Mouse (Mus musculus) limb, embryonic 10.5 days (tissue): ENCODE measurements at regions not wholly inside any gene's neighbourhood (a gene's known extent, or its start where the extent isn't known, plus 50 kb on each side); places are given as distances from the start of the nearest gene placed in this dataset.
"Not testable (repeated sequence)": the region's sequence is repeated elsewhere in the genome, so short reads cannot be mapped to it uniquely, and the experiment has no call there.

Experiments
- DNase-seq: peaks from one replicate; pipeline ENCODE4 v3.0.0-alpha.2; 2017; ENCODE audit warnings: low spot score
- H3K27ac ChIP-seq: fragments of 300-500 bp; sonication (generic); 2 replicates; pipeline ENCODE4 v1.5.1; 2016; ENCODE audit warnings: mild to moderate bottlenecking
- H3K27me3 ChIP-seq: fragments of 300-500 bp; sonication (generic); 2 replicates; pipeline ENCODE4 v1.6.1; 2016; ENCODE audit warnings: low read depth, mild to moderate bottlenecking; ENCODE audit not compliant: poor library complexity, severe bottlenecking
- H3K36me3 ChIP-seq: fragments of 300-500 bp; sonication (generic); 2 replicates; pipeline ENCODE4 v1.6.1; 2016; ENCODE audit warnings: mild to moderate bottlenecking, moderate library complexity
- H3K4me1 ChIP-seq: fragments of 300-500 bp; sonication (generic); 2 replicates; pipeline ENCODE4 v1.6.1; 2016
- H3K4me3 ChIP-seq: fragments of 300-500 bp; sonication (generic); 2 replicates; pipeline ENCODE4 v1.5.1; 2016; ENCODE audit warnings: mild to moderate bottlenecking, moderate library complexity
- H3K9me3 ChIP-seq: fragments of 300-500 bp; sonication (generic); replicated peaks from 2 replicates; pipeline ENCODE4 v1.6.1; 2016; ENCODE audit warnings: mild to moderate bottlenecking
- WGBS: fragments of 180-500 bp; shearing (Covaris S2); methylation state at CpG from one replicate; pipeline ENCODE4 v1.1.7; 2016; 5-methylcytosine and 5-hydroxymethylcytosine counted together

DNA sequence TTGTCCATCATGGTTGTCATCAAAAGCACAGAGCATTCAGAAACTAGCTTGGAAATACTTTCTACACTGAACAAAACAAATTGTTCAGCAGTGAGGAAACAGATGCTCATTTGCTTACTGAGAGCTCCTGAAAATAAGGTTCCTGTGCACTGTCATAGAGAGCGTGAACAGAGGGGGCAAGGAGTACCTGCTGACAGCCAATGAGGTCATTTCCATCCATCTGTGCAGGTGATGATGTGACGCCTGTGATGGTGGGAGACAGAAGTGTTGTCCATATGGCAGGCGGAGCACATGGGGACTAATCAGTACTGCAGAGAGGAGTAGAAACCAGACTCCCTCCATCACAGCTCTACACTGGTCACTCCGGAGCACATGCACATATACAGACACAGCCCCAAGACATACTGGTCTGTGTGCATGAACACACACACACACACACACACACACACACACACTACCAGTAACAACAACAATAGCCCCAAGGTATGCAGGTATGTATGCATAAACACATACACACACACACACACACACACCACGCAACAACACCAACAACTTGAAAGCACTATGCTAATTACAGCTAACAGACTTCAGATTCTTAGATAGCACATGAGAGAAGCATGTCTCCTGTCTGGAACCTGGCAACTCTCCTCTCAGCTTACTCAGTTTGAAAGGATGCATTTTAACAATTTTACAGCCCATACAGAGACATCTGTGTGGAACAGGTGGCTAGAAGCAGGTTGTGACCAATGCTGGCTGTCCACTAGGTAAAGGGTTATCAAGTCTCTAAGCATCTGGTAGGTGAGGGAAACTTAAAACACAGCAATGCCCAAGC, 1056.2 kb downstream of the Poteg start:
- DNase-seq, result no peak
- Histone ChIP-seq H3K4me3 (no peak overlapping the region), H3K4me1 (no peaks in the 10 kb centered on the region), H3K9me3 (no peaks in the 10 kb centered on the region), H3K27me3 (no peaks in the 10 kb centered on the region), H3K36me3 (no peaks in the 10 kb centered on the region), H3K27ac (no peak overlapping the region)
- WGBS, result 83% methylated on average over 5 of the region's 5 CpGs

- not testable (repeated sequence) for H3K9me3 ChIP-seq, H3K27ac ChIP-seq, H3K27me3 ChIP-seq, H3K4me3 ChIP-seq, DNase-seq, H3K4me1 ChIP-seq, H3K36me3 ChIP-seq
- WGBS, result 89% methylated on average over 1 of the region's 1 CpGs
These were observed 1076.0 kb downstream of the Poteg start for GRCm38 (mm10) chr8:28523506-28523905.

DNA sequence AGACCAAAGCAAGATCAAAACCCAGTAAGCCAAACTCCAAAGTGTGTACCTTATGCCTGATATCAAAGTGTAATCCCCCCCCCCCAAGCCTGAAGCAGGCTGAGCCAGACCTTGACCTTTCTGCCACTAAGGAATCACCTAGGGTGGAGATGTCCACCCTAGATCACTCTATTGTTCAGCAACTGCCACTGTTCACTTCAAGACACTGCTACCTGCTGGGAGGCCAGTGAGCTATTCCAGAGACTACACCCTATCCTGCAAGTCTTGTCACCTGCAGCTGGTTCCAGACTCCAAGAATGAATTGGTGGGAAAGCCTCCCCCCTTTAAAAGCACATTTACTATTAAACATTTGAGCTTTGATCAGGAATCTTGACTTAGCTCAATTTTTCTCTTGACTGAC, 1099.8 kb downstream of the Poteg start:
- no peak for DNase-seq
- H3K27ac ChIP-seq, result no peak overlapping the region
- H3K4me3 ChIP-seq, result no peak overlapping the region
- no peaks in the 10 kb centered on the region for H3K4me1 ChIP-seq
- 0 out of 2 replicates have a peak, but pooled peaks cover 3% of the 10 kb centered on the region for H3K9me3 ChIP-seq
- H3K36me3 ChIP-seq, result no peaks in the 10 kb centered on the region
- H3K27me3 ChIP-seq, result no peaks in the 10 kb centered on the region

GRCm38 (mm10) chr8:28559881-28560280, 1112.4 kb downstream of the Poteg start:
- H3K27me3 ChIP-seq, result no peaks in the 10 kb centered on the region
- H3K4me1 ChIP-seq, result peaks cover 7% of the 10 kb centered on the region
- H3K9me3 ChIP-seq, result no peaks in the 10 kb centered on the region
- H3K36me3 ChIP-seq, result no peaks in the 10 kb centered on the region
- H3K27ac ChIP-seq, result no peak overlapping the region
- peak; percentile 37 for DNase-seq
- WGBS, result 52% methylated on average over 9 of the region's 9 CpGs
- H3K4me3 ChIP-seq, result no peak overlapping the region

DNA sequence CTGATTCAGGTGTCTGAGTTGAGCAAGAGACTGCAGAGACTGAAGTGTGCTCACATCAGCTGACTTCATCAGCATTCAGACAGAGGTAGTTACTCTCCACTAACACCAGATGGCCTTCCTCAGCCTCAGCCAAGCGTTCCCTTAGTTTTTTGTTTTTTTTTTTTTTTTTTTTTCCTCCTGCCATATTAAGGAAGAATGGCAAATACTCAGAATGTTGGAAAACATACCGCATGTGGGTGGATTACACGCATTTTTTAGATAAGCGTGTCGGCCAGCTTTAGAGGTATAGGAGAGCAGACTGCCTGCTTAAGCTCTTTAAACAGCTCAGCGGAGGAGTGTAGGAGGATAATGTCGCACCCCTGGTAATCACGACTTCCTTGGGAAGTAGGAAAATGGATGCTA, 1131.8 kb downstream of the Poteg start:
- H3K9me3 ChIP-seq, result no peaks in the 10 kb centered on the region
- DNase-seq, result no peak
- H3K27me3 ChIP-seq, result no peaks in the 10 kb centered on the region
- H3K4me3 ChIP-seq, result no peak overlapping the region
- no peaks in the 10 kb centered on the region for H3K36me3 ChIP-seq
- no peak overlapping the region for H3K27ac ChIP-seq
- peaks cover 6% of the 10 kb centered on the region for H3K4me1 ChIP-seq
- 54% methylated on average over 8 of the region's 8 CpGs for WGBS

DNA sequence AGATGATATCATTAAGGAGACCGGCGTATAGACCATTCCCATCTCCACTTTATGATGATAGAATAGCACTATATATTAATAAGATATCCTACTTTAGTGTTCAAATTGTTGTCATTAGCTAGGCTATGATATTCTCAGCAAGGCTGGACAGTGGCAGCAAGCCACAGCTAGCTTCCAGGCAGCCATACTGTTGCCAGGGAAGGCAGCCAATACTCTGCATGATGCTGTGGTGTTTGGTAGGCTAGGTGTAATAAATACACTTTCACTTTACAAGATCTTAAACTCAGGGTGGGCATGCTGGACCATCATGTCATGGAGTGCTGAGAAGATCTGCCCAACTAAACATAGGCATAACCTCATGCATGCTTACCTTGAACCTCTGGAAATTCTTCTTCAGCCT, 1133.4 kb downstream of the Poteg start:
- DNase-seq, result no peak
- no peaks in the 10 kb centered on the region for H3K27me3 ChIP-seq
- WGBS, result 98% methylated on average over 2 of the region's 2 CpGs
- no peak overlapping the region for H3K27ac ChIP-seq
- H3K9me3 ChIP-seq, result no peaks in the 10 kb centered on the region
- H3K4me3 ChIP-seq, result no peak overlapping the region
- H3K36me3 ChIP-seq, result no peaks in the 10 kb centered on the region
- H3K4me1 ChIP-seq, result no peaks in the 10 kb centered on the region

DNA sequence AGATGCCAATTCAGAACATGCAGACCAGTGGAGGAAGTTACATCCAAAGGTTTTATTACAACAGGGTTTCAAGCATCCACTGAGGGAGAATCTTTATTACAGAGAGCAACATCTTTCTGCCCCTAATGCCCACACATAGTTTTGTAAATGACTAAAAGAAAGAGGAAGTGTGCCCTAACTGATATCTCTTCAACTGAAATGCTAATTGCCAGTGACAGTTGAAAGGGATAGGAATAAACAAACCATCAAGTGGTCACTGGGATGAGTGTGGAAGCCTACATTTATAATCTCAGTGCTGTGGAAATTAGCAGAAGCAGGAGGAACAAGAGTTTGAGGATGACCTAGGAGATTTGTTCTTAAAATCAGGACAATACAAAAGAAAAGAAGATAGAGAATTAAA, 1142.5 kb downstream of the Poteg start:
- no peak for DNase-seq
- no peak overlapping the region for H3K27ac ChIP-seq
- H3K4me3 ChIP-seq, result no peak overlapping the region
- H3K36me3 ChIP-seq, result no peaks in the 10 kb centered on the region
- H3K9me3 ChIP-seq, result no peaks in the 10 kb centered on the region
- H3K27me3 ChIP-seq, result no peaks in the 10 kb centered on the region
- H3K4me1 ChIP-seq, result peaks cover 10% of the 10 kb centered on the region

GRCm38 (mm10) chr8:28593238-28593637, 1145.8 kb downstream of the Poteg start:
- Histone ChIP-seq H3K27me3 (no peaks in the 10 kb centered on the region), H3K4me3 (no peak overlapping the region), H3K4me1 (peaks cover 10% of the 10 kb centered on the region), H3K9me3 (no peaks in the 10 kb centered on the region), H3K36me3 (no peaks in the 10 kb centered on the region), H3K27ac (no peak overlapping the region)
- no peak for DNase-seq
- WGBS, result 90% methylated on average over 3 of the region's 3 CpGs

GRCm38 (mm10) chr8:28594191-28594590, 1146.7 kb downstream of the Poteg start:
- H3K36me3 ChIP-seq, result no peaks in the 10 kb centered on the region
- H3K9me3 ChIP-seq, result no peaks in the 10 kb centered on the region
- H3K27me3 ChIP-seq, result no peaks in the 10 kb centered on the region
- no peak overlapping the region for H3K27ac ChIP-seq
- H3K4me1 ChIP-seq, result peaks cover 10% of the 10 kb centered on the region
- DNase-seq, result no peak
- 57% methylated on average over 12 of the region's 12 CpGs for WGBS
- no peak overlapping the region for H3K4me3 ChIP-seq

- H3K27me3 ChIP-seq, result no peaks in the 10 kb centered on the region
- no peak for DNase-seq
- H3K4me1 ChIP-seq, result peaks cover 10% of the 10 kb centered on the region
- WGBS, result 36% methylated on average over 8 of the region's 8 CpGs
- H3K4me3 ChIP-seq, result no peak overlapping the region
- H3K9me3 ChIP-seq, result no peaks in the 10 kb centered on the region
- no peak overlapping the region for H3K27ac ChIP-seq
- H3K36me3 ChIP-seq, result no peaks in the 10 kb centered on the region
These were observed 1147.1 kb downstream of the Poteg start for GRCm38 (mm10) chr8:28594606-28595005.

DNA sequence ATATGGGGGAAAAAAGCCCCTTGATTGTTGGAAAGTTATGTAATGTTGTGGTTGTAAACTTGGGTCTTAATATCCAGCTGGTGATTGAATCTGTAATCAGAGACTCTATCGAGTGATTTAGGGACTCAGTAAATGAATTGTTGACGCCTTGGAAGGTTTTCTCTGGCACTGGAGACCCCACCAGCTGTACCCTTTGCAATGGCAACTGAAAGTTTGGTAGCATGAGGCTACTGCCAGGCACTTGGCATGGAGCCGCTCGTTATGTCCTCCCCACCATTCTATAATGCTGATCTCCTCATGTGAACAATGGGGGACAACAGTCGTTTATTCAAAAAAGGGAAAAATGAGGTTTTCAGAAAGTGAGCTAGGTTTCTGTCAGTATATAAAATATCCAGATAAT, 1148.4 kb downstream of the Poteg start:
- no peak overlapping the region for H3K27ac ChIP-seq
- no peak for DNase-seq
- H3K27me3 ChIP-seq, result no peaks in the 10 kb centered on the region
- 90% methylated on average over 5 of the region's 5 CpGs for WGBS
- no peak overlapping the region for H3K4me3 ChIP-seq
- H3K9me3 ChIP-seq, result no peaks in the 10 kb centered on the region
- H3K36me3 ChIP-seq, result no peaks in the 10 kb centered on the region
- peaks cover 10% of the 10 kb centered on the region for H3K4me1 ChIP-seq
